Mouse (Mus musculus): Measurements from ENCODE around the gene Clip1. TPM values are rescaled to one million over a fixed set of nuclear protein-coding genes. Genes with fewer than 3 reads are reported as not detected.
"Not testable (repeated sequence)": the region's sequence is repeated elsewhere in the genome, so short reads cannot be mapped to it uniquely, and the experiment has no call there.

The Clip1 gene
- 73.1 and 80.0 TPM in 2 replicates for total RNA-seq (2014; rRNA removed)
- 64.2 and 77.5 TPM in 2 replicates for polyA plus RNA-seq (2015; fragmentation: Nextera tagmentation; extraction: Ambion mirVana)

DNA sequence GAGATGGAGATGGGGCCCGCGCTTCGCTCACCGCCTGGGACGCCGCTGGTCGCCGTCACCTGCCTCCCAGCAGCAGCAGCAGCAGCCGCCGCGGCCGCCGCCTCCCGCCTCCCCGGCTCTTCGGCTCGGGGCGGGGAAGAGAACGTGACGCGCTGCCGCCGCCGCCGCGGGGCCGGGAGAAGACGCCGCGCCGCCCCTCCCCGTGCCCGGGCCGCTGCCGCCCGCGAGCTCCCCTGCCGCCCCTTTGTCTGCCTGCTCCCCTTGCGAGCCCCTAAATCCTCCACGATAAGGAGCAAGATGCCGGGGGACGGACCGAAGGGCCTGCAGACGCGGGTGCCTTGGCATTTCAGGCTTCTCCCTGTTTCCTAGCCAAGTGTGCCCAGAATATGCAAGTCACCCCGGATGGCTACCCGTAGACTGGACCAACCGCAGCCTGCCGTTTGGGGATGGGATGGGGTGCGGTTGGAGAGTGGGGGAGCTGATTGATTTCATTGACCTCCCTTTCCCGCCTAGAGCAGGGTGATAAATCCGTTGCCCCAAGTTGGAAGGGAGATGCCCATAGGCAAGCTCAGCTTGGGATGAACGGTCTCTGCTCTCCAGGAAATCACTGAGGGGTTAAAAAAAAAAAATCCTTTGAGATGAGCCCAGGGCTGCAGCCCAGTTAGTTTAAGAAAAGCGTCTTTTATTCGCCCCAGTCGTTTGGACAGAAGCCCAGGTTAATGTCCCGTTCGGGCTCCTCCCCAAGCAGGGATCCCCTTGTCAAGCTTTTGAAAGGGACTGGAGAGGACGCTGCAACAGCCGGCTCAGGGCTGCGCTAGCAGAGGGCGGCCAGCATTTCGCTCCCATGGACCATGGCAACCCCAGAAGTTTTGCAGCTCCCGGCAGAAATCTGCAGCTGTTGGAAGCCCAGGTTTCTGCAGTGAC, at the start of gene Clip1:
Clip1 (minus strand) TSS at position 398 of the 924 bp plus-strand sequence.
- Histone ChIP-seq H3K27me3 (ENCODE audit: insufficient read depth, low read length) (no peaks in the 10 kb centered on the region), H3K27ac (ENCODE audit: low read depth, low read length) (peak within 1 kb of the TSS; percentile 99), H3K36me3 (ENCODE audit: insufficient read depth, low read length) (no peaks in the 10 kb centered on the region), H3K4me1 (ENCODE audit: insufficient read depth, low read length) (peaks cover 10% of the 10 kb centered on the region), H3K4me2 (ENCODE audit: low read depth, low read length, poor library complexity, severe bottlenecking) (peak within 1 kb of the TSS; percentile 68), H3K9ac (replicated peaks; ENCODE audit: low read length, poor library complexity, severe bottlenecking) (peak within 1 kb of the TSS; percentile 99), H3K4me3 (ENCODE audit: low read depth, low read length) (peak within 1 kb of the TSS; percentile 62), H3K9me3 (ENCODE audit: low read length) (no peaks in the 10 kb centered on the region)
- peak; percentile 91 for DNase-seq (ENCODE audit: low spot score)
- TF ChIP-seq CTCF (IDR thresholded peaks at IDR 0.05) = no peak
- 0% methylated on average over 49 of the region's 64 CpGs for WGBS
- ATAC-seq (ENCODE audit: low FRiP score) = peak; percentile 79

DNA sequence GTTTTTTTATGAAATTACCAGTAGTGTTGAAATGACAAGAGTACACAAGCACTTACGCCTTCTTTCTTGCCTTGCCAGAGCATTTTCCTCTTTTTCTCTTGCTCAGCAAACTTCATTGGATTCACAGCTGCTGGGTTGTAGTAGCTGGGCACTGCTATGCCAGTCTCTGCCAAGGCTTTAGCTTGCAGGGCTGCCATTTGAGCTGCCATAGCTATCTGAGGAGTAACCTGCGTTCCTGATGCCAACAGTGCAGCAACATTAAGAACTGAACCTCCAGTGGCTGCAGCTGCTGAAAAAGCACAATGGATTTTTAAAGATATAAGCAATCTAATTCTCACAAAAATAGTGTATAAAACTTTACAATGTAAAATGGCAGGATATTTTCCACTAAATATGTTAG, 46.6 kb upstream of the Clip1 start:
- peaks cover 46% of the 10 kb centered on the region for H3K36me3 ChIP-seq (ENCODE audit: insufficient read depth, low read length)

DNA sequence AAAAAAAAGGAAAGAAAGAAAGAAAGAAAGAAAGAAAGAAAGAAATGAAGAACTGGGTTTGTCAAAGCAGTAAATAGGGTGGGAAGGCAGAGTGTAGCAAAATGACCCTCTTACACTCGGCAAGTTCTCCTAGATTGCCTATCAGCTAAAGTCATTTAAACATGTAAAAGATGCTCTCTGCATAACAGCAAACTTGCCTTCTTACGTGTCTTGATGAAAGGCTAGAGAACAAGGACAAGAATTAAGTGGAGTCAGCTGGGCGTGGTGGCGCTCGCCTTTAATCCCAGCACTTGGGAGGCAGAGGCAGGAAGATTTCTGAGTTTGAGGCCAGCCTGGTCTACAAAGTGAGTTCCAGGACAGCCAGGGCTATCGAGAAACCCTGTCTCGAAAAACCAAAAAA, 39.4 kb upstream of the Clip1 start:
- not testable (repeated sequence) for H3K9ac ChIP-seq (replicated peaks; ENCODE audit: low read length, poor library complexity, severe bottlenecking); H3K27me3 ChIP-seq (ENCODE audit: insufficient read depth, low read length); H3K36me3 ChIP-seq (ENCODE audit: insufficient read depth, low read length); H3K9me3 ChIP-seq (ENCODE audit: low read length); H3K27ac ChIP-seq (ENCODE audit: low read depth, low read length); H3K4me3 ChIP-seq (ENCODE audit: low read depth, low read length); H3K4me2 ChIP-seq (ENCODE audit: low read depth, low read length, poor library complexity, severe bottlenecking); DNase-seq (ENCODE audit: low spot score); ATAC-seq (ENCODE audit: low FRiP score); H3K4me1 ChIP-seq (ENCODE audit: insufficient read depth, low read length)
- WGBS = 92% methylated on average over 7 of the region's 7 CpGs

More for the DNA sequence above, 46.6 kb upstream of the Clip1 start:
- WGBS = 97% methylated on average over 2 of the region's 2 CpGs
- H3K4me1 ChIP-seq (ENCODE audit: insufficient read depth, low read length) = no peaks in the 10 kb centered on the region
- ATAC-seq (ENCODE audit: low FRiP score) = no peak
- no peak for DNase-seq (ENCODE audit: low spot score)
- no peak overlapping the region for H3K9ac ChIP-seq (replicated peaks; ENCODE audit: low read length, poor library complexity, severe bottlenecking)
- no peaks in the 10 kb centered on the region for H3K27me3 ChIP-seq (ENCODE audit: insufficient read depth, low read length)
- H3K4me2 ChIP-seq (ENCODE audit: low read depth, low read length, poor library complexity, severe bottlenecking) = no peak overlapping the region
- no peak for TF ChIP-seq CTCF (IDR thresholded peaks at IDR 0.05)
- no peak overlapping the region for H3K27ac ChIP-seq (ENCODE audit: low read depth, low read length)
- no peaks in the 10 kb centered on the region for H3K9me3 ChIP-seq (ENCODE audit: low read length)
- H3K4me3 ChIP-seq (ENCODE audit: low read depth, low read length) = no peak overlapping the region

DNA sequence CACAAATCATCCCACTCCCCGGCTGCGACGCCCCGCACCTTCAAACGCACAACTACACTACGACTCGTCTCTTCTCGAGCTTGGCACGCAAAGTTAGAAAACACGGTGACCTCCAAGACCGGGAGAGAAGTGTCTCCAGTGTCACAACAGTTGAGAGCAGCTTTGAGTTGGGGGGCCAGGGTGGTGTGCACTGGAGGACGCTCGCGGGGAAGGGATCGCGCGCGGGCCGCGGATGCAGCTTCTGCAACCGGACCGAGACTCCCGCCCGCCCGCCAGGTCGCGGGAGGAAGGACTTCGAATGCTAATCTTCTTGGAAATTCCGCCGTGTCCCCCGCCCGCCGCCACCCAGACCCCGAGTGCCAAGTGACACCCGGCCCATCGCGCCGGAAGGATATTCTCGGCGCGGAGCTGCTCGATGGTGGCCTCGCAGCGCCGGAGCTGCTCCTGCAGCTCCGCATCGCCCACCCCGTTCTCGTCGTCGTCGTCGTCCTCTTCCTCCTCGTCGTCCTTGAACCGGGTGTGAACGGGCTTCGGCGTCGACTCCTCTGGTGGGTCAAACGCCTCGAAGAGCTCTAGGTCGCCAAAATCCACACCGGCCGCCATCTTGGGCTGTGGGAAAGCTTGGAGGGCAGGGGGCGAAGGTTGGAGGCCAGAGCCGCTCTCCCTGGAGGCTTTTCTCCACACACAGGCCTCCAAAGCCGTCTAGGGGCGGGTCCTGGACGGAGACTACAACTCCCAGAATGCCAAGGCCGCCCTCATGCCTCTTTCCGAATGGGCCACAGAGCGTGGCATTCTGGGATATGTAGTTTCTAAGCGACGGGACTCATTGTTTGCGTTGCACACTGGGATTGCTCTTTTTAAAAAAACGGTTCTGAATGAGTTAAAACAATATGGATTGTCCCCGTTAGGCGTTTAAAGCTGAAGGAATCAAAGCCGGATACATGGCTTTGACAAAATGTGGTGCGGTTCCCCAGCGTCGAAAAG, 36.2 kb upstream of the Clip1 start, which contains the start of gene Zcchc8:
Zcchc8 (minus strand) TSS at position 773 of the 984 bp plus-strand sequence.
- no peaks in the 10 kb centered on the region for H3K27me3 ChIP-seq (ENCODE audit: insufficient read depth, low read length)
- peaks cover 6% of the 10 kb centered on the region; the same call in 1 of the 2 replicates for H3K36me3 ChIP-seq (ENCODE audit: insufficient read depth, low read length)
- peak within 1 kb of the TSS; percentile 85 for H3K9ac ChIP-seq (replicated peaks; ENCODE audit: low read length, poor library complexity, severe bottlenecking)
- no peaks in the 10 kb centered on the region for H3K9me3 ChIP-seq (ENCODE audit: low read length)
- peak within 1 kb of the TSS; percentile 88 for H3K4me2 ChIP-seq (ENCODE audit: low read depth, low read length, poor library complexity, severe bottlenecking)
- H3K4me3 ChIP-seq (ENCODE audit: low read depth, low read length) = peak within 1 kb of the TSS; percentile 83
- H3K27ac ChIP-seq (ENCODE audit: low read depth, low read length) = peak within 1 kb of the TSS; percentile 86
- H3K4me1 ChIP-seq (ENCODE audit: insufficient read depth, low read length) = peaks cover 3% of the 10 kb centered on the region; the same call in 1 of the 2 replicates
- under 1% methylated on average over 80 of the region's 83 CpGs for WGBS
- DNase-seq (ENCODE audit: low spot score) (peak; percentile 99), ATAC-seq (ENCODE audit: low FRiP score) (peak; percentile 100)
- TF ChIP-seq CTCF (IDR thresholded peaks at IDR 0.05) = no peak

DNA sequence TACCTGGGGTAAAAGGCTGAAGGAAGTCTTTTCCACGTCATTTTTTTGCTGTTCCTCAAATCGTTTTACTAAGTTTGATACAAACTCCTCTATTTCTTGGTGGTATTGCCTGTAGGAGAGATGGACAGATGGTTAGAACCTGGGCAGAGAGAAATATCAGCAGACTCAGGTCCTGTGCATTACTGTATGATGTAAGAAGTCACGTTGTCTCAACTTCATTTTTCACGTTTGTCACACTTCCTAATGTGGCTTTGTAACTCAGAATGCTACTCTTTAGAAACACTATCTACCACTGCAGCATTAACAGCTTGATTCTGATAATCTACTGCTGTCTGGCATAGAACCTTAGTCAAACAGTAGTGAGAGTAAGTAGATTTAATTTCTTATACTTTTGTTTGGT, 30.2 kb upstream of the Clip1 start:
- ATAC-seq (ENCODE audit: low FRiP score) = no peak

More for the DNA sequence above, 30.2 kb upstream of the Clip1 start:
- Histone ChIP-seq H3K27me3 (ENCODE audit: insufficient read depth, low read length) (no peaks in the 10 kb centered on the region), H3K4me1 (ENCODE audit: insufficient read depth, low read length) (peaks cover 3% of the 10 kb centered on the region; the same call in 1 of the 2 replicates), H3K9ac (replicated peaks; ENCODE audit: low read length, poor library complexity, severe bottlenecking) (no peak overlapping the region), H3K36me3 (ENCODE audit: insufficient read depth, low read length) (peaks cover 50% of the 10 kb centered on the region), H3K27ac (ENCODE audit: low read depth, low read length) (no peak overlapping the region), H3K4me3 (ENCODE audit: low read depth, low read length) (no peak overlapping the region), H3K4me2 (ENCODE audit: low read depth, low read length, poor library complexity, severe bottlenecking) (no peak overlapping the region), H3K9me3 (ENCODE audit: low read length) (no peaks in the 10 kb centered on the region)
- TF ChIP-seq CTCF (IDR thresholded peaks at IDR 0.05) = no peak
- DNase-seq (ENCODE audit: low spot score) = no peak
- WGBS = 88% methylated on average over 4 of the region's 4 CpGs

Data from midbrain, postnatal 0 days (tissue).